Mouse (Mus musculus) forebrain, postnatal 0 days (tissue): ENCODE results near the gene Pusl1. TPM values are rescaled to one million over a fixed set of nuclear protein-coding genes. Genes with fewer than 3 reads are reported as not detected.

ENCODE experiments used
- ATAC-seq: fragments of 200-750 bp; cut with Nextera tagmentation; 2 replicates; pipeline ENCODE4 v1.8.0; 2017; ENCODE audit warnings: mild to moderate bottlenecking, moderate library complexity
- DNase-seq: peaks from one replicate; pipeline ENCODE4 v3.0.0-alpha.2; 2015
- H3K27ac ChIP-seq: fragments of 300-500 bp; sonication (generic); 2 replicates; pipeline ENCODE4 v1.5.1; 2014; ENCODE audit warnings: low read depth, mild to moderate bottlenecking, antibody characterized with exemption, low read length, moderate library complexity, mixed read lengths
- H3K27me3 ChIP-seq: fragments of 300-500 bp; sonication (generic); 2 replicates; pipeline ENCODE4 v1.6.1; 2014; ENCODE audit warnings: mild to moderate bottlenecking, low read length, mixed read lengths; ENCODE audit not compliant: insufficient read depth
- H3K36me3 ChIP-seq: fragments of 300-500 bp; sonication (generic); 2 replicates; pipeline ENCODE4 v1.6.1; 2014; ENCODE audit warnings: mild to moderate bottlenecking, moderate library complexity; ENCODE audit not compliant: insufficient read depth
- H3K4me1 ChIP-seq: fragments of 300-500 bp; sonication (generic); 2 replicates; pipeline ENCODE4 v1.6.1; 2014; ENCODE audit warnings: antibody characterized with exemption; ENCODE audit not compliant: insufficient read depth
- H3K4me2 ChIP-seq: fragments of 300-500 bp; sonication (generic); 2 replicates; pipeline ENCODE4 v1.6.1; 2014; ENCODE audit warnings: low read depth, mild to moderate bottlenecking, moderate library complexity
- H3K4me3 ChIP-seq: fragments of 300-500 bp; sonication (generic); 2 replicates; pipeline ENCODE4 v1.5.1; 2014; ENCODE audit warnings: low read depth, low read length, mixed read lengths
- H3K9ac ChIP-seq: fragments of 300-500 bp; sonication (generic); 2 replicates; pipeline ENCODE4 v1.6.1; 2014; ENCODE audit warnings: mild to moderate bottlenecking
- H3K9me3 ChIP-seq: fragments of 300-500 bp; sonication (generic); 2 replicates; pipeline ENCODE4 v1.6.1; 2016; ENCODE audit warnings: low read length
- CTCF ChIP-seq: sonication (generic); IDR thresholded peaks from 2 replicates; pipeline ENCODE4 v1.5.1; 2016; ENCODE audit warnings: antibody characterized with exemption, control low read depth, low read depth
- WGBS: fragments of 180-500 bp; shearing (Covaris S2); extraction: QIAGEN DNeasy Blood & Tissue Kit; methylation state at CpG from one replicate; pipeline ENCODE4 v1.1.7; 2014; 5-methylcytosine and 5-hydroxymethylcytosine counted together
- polyA plus RNA-seq: library from polyadenylated mRNA; unstranded; fragments of >200 nt; fragmentation: Nextera tagmentation; extraction: Ambion mirVana; gene quantifications from 2 replicates; pipeline ENCODE4 v1.2.1, GENCODE M21; 2015
- total RNA-seq: library from RNA; depleted of rRNA; stranded (reverse); fragments of >200 nt; gene quantifications from 2 replicates; pipeline ENCODE4 v1.2.3, GENCODE M21; 2014; rRNA removed

Gene Pusl1
- total RNA-seq (65.4 and 69.5 TPM in 2 replicates), polyA plus RNA-seq (56.5 and 59.0 TPM in 2 replicates)

DNA sequence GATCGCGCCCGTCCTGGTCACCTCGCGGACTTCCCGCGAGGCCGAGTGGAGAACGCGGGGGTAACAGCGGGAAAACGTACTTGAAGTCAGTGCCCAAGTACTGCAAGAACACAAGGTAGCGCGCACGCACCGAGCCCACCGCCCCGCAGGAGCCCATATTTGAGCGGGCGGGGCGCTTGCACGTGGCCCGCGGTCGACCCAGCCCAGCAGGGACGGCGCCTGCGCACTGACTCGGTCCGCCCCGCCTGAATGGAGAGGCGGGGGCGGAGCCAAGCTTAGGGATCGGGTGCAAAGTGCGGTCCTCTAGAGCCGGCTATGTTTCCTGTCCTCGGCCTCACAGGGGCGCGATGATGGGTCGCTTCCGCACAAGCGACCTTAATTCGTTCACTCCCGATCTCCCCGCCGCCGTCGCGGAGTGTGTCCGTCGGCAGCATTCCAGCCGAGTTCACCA is at the start of gene Pusl1, which contains the start of gene Acap3:
Pusl1 (minus strand) TSS at position 231 of the 451 bp plus-strand sequence.
Acap3 (plus strand) TSS at position 272 of the 451 bp plus-strand sequence.
- Histone ChIP-seq H3K9me3 (no peaks in the 10 kb centered on the region), H3K4me3 (peak within 1 kb of the TSS; percentile 92), H3K27ac (peak within 1 kb of the TSS; percentile 100), H3K4me1 (peaks cover 32% of the 10 kb centered on the region), H3K9ac (peak within 1 kb of the TSS; percentile 98), H3K36me3 (peaks cover 44% of the 10 kb centered on the region), H3K4me2 (peak within 1 kb of the TSS; percentile 97), H3K27me3 (no peaks in the 10 kb centered on the region)
- TF ChIP-seq CTCF = no peak
- ATAC-seq (peak; percentile 89), DNase-seq (peak; percentile 99)
- WGBS = 2% methylated on average over 52 of the region's 52 CpGs

DNA sequence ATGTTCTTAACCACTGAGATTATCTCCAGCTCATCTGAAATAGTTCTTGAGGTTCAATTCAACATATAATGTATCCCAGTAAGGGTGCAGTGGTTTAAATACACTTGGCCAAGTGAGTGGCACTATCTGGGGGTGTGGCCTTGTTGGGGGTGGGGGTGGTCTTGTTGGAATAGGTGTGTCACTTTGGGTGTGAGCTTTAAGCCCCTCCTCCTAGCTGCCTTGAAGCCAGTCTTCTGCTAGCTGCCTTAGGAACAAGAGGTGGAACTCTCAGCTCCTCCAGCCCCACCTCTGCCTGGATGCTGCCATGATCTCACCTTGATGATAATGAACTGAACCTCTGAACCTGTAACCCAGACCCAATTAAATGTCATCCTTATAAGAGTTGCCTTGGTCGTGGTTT is 40.5 kb upstream of the Pusl1 start:
- 65% methylated on average over 1 of the region's 1 CpGs for WGBS
- Histone ChIP-seq H3K9me3 (no peaks in the 10 kb centered on the region), H3K27ac (no peak overlapping the region), H3K27me3 (no peaks in the 10 kb centered on the region), H3K4me3 (no peak overlapping the region), H3K4me2 (no peak overlapping the region), H3K4me1 (no peaks in the 10 kb centered on the region), H3K9ac (no peak overlapping the region), H3K36me3 (no peaks in the 10 kb centered on the region)
- ATAC-seq (no peak), DNase-seq (no peak)
- no peak for TF ChIP-seq CTCF

GRCm38 (mm10) chr4:155908751-155909150 is 17.2 kb upstream of the Pusl1 start:
- Histone ChIP-seq H3K9ac (no peak overlapping the region), H3K4me2 (no peak overlapping the region), H3K27ac (no peak overlapping the region), H3K9me3 (no peaks in the 10 kb centered on the region), H3K36me3 (peaks cover 37% of the 10 kb centered on the region), H3K27me3 (no peaks in the 10 kb centered on the region), H3K4me3 (no peak overlapping the region), H3K4me1 (no peaks in the 10 kb centered on the region)
- TF ChIP-seq CTCF = no peak
- ATAC-seq (no peak), DNase-seq (no peak)
- 88% methylated on average over 4 of the region's 4 CpGs for WGBS

DNA sequence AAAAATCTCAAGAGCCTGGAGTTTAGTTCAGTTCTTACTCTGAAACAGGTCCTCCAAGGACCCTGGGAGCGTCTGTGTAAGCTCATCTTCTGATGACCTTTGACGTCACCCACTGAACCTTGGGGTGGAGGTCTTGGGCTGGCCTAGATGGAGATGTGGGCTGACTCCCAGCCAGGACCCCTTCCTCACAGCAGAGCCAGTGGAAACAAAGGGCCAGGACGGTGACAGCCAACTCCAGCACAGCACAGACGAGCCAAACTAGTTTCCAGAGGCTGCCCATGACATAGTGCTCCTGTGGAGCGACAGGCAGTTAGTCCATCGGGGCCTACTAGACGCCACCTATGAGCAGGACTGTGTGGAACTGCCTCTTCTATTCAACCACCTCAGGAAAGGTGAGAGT is 16.7 kb upstream of the Pusl1 start:
- Histone ChIP-seq H3K4me2 (no peak overlapping the region), H3K4me1 (no peaks in the 10 kb centered on the region), H3K27me3 (no peaks in the 10 kb centered on the region), H3K9me3 (no peaks in the 10 kb centered on the region), H3K9ac (no peak overlapping the region), H3K36me3 (peaks cover 41% of the 10 kb centered on the region), H3K4me3 (no peak overlapping the region), H3K27ac (no peak overlapping the region)
- WGBS = 76% methylated on average over 7 of the region's 7 CpGs
- DNase-seq (no peak), ATAC-seq (0 out of 2 replicates have a peak, but pooled peaks have one; percentile 19)
- no peak for TF ChIP-seq CTCF

- H3K4me2 ChIP-seq = no peak overlapping the region
- TF ChIP-seq CTCF = no peak
- ATAC-seq = no peak
- H3K36me3 ChIP-seq = peaks cover 54% of the 10 kb centered on the region
- no peaks in the 10 kb centered on the region for H3K27me3 ChIP-seq
- H3K4me1 ChIP-seq = no peaks in the 10 kb centered on the region
- H3K4me3 ChIP-seq = no peak overlapping the region
- no peaks in the 10 kb centered on the region for H3K9me3 ChIP-seq
- no peak overlapping the region for H3K27ac ChIP-seq
- no peak overlapping the region for H3K9ac ChIP-seq
- DNase-seq = no peak
- WGBS = 86% methylated on average over 11 of the region's 11 CpGs
These were observed 15.4 kb upstream of the Pusl1 start for GRCm38 (mm10) chr4:155907003-155907402.

- Histone ChIP-seq H3K9me3 (no peaks in the 10 kb centered on the region), H3K27me3 (no peaks in the 10 kb centered on the region), H3K4me1 (no peaks in the 10 kb centered on the region), H3K4me3 (no peak overlapping the region), H3K4me2 (no peak overlapping the region), H3K9ac (no peak overlapping the region), H3K36me3 (peaks cover 63% of the 10 kb centered on the region), H3K27ac (no peak overlapping the region)
- no peak for DNase-seq
- ATAC-seq = no peak
- 83% methylated on average over 9 of the region's 9 CpGs for WGBS
- no peak for TF ChIP-seq CTCF
These were observed 14.5 kb upstream of the Pusl1 start for GRCm38 (mm10) chr4:155906125-155906524.

DNA sequence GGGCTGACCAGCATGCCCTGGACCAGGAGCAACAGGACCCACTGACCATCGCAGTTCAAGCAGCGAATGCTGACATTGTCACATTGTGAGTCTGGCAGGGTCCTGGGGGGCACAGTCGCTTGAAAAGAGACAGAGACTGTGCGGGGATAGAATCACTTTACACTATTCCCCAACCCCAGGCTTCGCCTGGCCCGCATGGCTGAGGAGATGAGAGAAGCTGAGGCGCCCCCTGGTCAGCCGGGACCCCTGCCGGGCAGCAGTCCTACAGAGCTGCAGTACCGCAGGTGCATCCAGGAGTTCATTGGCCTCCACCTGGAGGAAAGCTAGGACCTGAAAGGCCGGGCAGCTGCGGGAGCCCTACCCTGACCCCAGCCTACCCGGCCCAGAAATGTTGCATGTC is 14.1 kb upstream of the Pusl1 start:
- Histone ChIP-seq H3K27ac (no peak overlapping the region), H3K9me3 (no peaks in the 10 kb centered on the region), H3K9ac (no peak overlapping the region), H3K36me3 (peaks cover 68% of the 10 kb centered on the region), H3K4me3 (no peak overlapping the region), H3K4me2 (no peak overlapping the region), H3K27me3 (no peaks in the 10 kb centered on the region), H3K4me1 (no peaks in the 10 kb centered on the region)
- DNase-seq (no peak), ATAC-seq (no peak)
- 90% methylated on average over 13 of the region's 13 CpGs for WGBS
- TF ChIP-seq CTCF = no peak
